Mouse (Mus musculus) c-Kit-positive CD71-negative TER-119-negative erythroid progenitor cells, embryonic 14.5 days (primary cell): Measurements from ENCODE around the gene Lamb3.

Experiments
- DNase-seq: peaks from one replicate; pipeline ENCODE4 v3.0.0-alpha.2; 2013; ENCODE audit warnings: low read depth

Lamb3 gene

DNA sequence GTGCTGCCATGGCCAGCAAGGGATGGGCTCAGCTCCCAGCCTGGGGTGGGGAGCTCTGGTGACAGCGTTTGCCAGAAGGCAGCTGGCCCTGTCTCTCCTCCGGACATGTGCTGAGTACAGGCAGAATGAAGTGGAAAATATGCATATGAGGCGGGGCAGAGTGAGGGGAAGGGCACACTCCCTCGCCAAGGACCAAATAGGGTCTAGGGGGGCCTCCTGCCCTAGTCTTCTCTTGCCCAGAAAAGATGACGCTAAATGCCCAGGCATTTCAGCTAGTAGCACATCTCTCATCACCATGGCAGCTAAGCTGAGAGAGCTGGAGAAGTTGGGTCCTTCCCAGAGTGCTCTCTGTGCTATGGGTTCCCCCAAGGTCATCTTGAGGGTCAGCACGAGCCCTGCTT, 109.7 kb downstream of the Lamb3 start:
- no peak for DNase-seq

- no peak for DNase-seq
Measured at GRCm38 (mm10) chr1:193319721-193320120, 112.2 kb downstream of the Lamb3 start.

- no peak for DNase-seq
Measured at GRCm38 (mm10) chr1:193320398-193320797, 112.9 kb downstream of the Lamb3 start.

DNA sequence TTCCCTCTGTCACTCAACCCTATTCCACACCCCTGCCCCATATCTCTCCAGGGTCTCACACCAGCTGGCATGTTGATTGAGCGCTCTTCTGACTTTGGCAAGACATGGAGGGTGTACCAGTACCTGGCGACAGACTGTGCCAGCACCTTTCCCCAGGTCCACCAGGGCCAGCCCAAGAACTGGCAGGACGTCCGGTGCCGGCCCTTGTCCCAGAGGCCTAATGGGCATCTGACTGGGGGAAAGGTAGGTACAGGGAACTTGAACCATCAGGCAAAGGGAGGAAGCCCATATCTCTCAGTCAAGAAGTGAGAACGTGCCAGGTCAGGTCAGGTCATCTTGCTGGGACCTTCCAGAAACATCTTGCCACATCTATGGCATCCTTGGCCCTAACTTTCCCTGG, 116.2 kb downstream of the Lamb3 start:
- no peak for DNase-seq

- DNase-seq: no peak
Measured at GRCm38 (mm10) chr1:193324224-193324623, 116.7 kb downstream of the Lamb3 start.

GRCm38 (mm10) chr1:193325891-193326290, 118.4 kb downstream of the Lamb3 start:
- no peak for DNase-seq

- DNase-seq: no peak
Measured at GRCm38 (mm10) chr1:193326456-193327145, 119.1 kb downstream of the Lamb3 start.

GRCm38 (mm10) chr1:193327216-193327615, 119.7 kb downstream of the Lamb3 start:
- DNase-seq: no peak

DNA sequence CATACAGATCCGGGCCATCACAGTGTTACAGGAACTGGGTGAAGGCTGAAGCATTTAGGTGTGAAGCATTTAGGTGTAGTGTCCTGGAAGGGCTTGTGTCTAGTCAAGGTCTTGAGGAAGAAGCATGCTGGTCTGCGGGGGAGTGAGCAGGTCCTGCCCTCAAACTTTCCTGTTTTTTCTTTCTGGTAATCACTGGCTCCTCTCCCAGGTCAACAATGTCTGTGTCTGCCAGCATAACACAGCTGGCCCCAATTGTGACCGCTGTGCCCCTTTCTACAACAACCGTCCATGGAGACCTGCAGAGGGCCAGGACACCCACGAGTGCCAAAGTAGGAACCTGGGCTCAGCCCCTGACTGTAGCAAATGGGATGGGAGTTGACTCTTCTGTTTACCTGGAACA, 120.2 kb downstream of the Lamb3 start:
- no peak for DNase-seq

GRCm38 (mm10) chr1:193329557-193329956, 122.1 kb downstream of the Lamb3 start:
- DNase-seq: no peak

GRCm38 (mm10) chr1:193330172-193330571, 122.7 kb downstream of the Lamb3 start:
- DNase-seq: peak; percentile 24

GRCm38 (mm10) chr1:193330626-193331025, 123.1 kb downstream of the Lamb3 start:
- DNase-seq: no peak

DNA sequence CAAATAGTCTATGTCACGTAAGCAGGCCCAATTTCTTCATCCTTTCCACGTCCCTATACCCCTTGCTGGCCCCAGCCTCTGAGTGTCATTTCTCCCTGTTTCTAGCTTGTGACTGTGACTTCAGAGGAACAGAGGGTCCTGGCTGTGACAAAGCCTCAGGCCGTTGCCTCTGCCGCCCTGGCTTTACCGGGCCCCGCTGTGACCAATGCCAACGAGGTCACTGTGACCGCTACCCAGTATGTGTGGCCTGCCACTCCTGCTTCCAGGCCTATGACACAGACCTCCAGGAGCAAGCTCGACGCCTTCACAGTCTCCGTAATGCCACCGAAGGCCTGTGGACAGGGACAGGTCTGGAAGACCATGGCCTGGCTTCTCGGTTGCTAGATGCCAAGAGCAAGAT, 124.5 kb downstream of the Lamb3 start:
- no peak for DNase-seq

DNA sequence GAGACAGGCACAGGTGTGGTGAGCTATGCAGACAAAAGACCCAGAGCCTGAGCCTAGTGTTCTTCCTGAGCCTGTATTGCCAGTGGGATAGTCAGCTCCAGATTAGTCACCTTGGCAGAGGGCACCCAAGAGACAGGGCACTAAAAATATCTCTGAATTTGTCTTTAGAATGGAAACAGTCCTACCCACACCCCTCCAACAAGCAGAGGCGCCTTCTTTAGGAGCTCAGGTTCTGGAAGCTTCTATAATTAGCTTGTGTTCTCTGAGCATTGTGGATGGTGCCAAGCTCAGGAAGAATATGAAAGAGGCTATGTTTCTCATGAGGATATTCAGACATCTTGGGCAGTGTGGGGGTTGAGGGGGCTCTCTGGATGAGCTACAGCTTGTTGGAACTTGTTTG, 125.2 kb downstream of the Lamb3 start:
- no peak for DNase-seq

- no peak for DNase-seq
Measured at GRCm38 (mm10) chr1:193333776-193334175, 126.3 kb downstream of the Lamb3 start.

GRCm38 (mm10) chr1:193334546-193334945, 127.0 kb downstream of the Lamb3 start:
- DNase-seq: no peak

DNA sequence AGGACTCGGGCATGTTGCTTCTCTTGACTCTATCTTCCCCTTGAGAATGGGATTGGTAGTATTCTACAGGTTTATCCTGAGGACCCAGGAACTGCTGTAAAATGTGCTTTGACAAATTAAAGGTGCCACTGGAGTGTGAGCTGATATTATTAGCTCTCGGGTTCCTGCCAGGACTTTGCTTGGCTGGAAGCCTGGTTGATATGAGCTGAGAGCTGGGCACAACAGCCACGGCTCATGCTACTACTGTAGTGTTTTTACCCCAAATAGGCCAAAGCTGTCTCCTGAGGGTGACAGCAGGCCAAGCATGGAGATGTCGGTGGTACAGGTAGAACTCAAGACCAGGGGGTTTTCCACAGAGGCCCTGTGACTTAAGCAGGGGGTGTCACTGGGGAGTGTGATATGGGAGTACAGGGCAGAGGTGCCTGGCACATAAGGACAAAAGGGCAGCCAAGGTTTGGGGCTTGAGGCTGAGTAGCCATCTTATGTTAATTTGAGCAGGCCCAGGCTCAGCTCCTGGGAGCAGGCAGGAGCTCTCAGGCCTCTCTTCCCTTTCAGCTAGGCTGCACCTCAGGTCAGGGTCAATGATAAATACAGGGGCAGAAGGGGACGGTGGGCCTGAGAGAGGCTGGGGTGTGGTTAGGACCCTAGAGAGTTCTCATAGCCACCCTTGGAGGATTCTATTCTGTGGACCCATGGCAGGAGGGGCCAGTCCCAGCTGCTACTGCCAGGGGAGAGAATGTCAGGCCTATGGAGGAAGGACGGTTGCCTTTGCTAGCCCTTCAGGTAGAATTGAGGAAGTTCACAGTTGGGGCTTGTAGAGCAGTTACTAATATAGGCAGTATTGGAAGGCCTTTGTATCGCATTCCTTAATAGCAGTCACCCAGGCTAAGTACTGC, 128.9 kb downstream of the Lamb3 start:
- no peak for DNase-seq

DNA sequence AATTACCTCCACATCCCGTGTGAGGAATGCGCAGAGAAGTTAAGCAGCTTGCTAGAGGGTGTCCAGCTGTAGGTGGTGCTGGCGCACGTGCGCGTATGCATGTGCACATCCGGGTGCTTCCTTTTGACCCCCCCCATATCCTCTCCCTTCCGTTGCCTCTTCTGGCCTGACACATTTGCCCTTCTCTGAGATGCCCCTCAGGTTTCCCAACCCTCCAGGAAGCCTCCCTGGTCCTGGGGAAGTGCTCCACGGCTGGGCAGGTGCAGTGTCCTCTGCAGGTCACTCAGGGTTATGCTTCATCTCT, 129.5 kb downstream of the Lamb3 start:
- no peak for DNase-seq

GRCm38 (mm10) chr1:193337787-193338310, 130.3 kb downstream of the Lamb3 start:
- DNase-seq: no peak

DNA sequence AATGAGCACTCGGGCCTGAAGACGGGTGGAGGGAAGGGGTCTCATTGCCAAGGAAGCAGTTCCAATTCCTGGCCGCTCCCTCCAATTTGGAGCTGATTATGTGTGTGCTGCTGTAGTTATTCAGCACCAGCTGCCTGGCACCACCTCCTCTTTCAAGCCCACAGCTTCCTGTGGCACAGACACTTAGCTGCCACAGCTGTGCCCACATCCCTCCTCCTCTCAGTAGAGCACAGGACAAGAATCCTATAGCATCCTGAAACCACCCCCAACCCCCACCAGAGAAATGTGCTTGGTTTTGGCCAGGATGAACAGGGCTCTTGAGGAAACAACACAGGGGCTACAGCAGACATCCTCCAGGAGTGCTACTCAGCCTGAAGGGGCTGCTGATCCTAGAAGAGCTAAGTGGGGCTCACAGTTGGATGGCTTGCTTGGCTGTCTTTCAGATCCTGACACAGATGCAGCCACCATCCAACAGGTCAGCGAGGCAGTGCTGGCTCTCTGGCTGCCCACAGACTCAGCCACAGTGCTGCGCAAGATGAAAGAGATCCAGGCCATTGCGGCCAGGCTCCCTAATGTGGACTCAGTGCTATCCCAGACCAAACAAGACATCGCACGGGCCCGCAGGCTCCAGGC, 131.0 kb downstream of the Lamb3 start:
- no peak for DNase-seq

DNA sequence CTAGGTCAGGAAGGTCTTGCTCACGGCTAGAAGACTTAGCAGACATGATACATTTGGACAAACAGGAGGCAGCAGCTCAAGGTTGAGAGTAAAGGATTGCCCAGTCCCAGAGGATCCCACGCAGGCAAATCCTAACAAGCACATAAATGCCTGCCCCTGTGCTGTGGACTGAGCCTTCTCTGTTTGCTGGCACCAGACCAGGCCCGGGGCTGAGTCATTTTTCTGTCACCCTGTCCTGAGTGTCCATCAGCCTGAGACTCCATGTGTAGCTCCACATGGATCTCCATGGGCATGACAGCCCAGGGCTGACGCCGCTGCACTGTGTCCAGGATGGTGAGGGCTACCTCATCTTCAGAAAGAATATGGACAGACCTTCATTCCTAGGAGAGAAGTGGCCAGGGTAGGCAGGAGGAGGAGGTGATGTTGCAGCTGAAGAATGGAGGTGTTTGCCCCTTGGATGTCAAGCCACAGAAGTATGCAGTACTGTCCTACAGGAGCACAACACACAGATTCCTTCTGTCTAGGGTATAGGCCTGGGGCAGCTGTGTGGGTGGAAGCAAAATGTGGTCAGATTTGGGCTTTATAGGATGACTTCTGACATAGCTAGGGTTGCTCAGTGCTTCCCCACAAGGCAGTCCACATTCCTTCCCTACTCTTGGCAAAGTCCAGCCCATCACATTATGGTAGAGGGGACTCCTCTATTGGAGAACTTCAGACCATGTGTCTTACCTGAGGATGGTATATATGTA, 134.9 kb downstream of the Lamb3 start:
- DNase-seq: no peak

GRCm38 (mm10) chr1:193343853-193344252, 136.4 kb downstream of the Lamb3 start:
- DNase-seq: no peak
